Mouse (Mus musculus) lung, postnatal 25 days (tissue): Measurements from ENCODE around the gene Gm5134.

ENCODE experiments used
- DNase-seq: peaks from one replicate; pipeline ENCODE4 v3.0.0; 2022; ENCODE audit warnings: low spot score

Gene Gm5134

GRCm38 (mm10) chr10:75954381-75954811, at the start of gene Gm5134:
TSS of gene Gm5134 (plus strand) at chr10:75954514.
- DNase-seq, result no peak

- DNase-seq, result no peak
Observed at GRCm38 (mm10) chr10:75906882-75907281, 47.4 kb upstream of the Gm5134 start.

GRCm38 (mm10) chr10:75910698-75911097, 43.6 kb upstream of the Gm5134 start:
- no peak for DNase-seq

DNA sequence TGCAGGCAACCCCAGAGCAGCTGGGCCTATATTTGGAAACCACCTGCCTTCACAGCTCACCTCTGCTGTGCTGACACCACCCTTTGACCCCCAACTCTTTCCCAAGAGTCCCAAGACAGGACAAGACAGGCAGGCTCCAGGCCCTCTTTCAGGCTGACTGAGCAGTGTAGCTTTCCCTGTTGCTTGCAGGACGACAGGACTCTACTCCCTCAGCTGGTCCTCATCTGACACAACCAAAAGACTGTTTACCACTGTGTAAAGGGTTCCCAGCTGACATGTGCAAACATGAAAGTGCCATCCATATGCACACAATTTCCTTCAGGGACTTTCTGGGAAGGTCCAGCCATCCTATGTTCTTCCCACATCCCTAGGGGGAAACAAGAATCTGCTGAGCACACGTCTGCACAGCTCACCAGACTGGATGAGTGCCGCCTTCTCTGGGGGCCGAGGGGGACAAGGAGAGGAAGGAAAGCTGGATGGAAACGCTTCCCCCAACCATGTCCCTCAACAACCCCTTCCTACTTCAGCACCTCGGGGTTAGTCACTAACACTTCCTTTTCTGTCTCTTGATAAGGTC, 41.2 kb upstream of the Gm5134 start:
- DNase-seq, result no peak

DNA sequence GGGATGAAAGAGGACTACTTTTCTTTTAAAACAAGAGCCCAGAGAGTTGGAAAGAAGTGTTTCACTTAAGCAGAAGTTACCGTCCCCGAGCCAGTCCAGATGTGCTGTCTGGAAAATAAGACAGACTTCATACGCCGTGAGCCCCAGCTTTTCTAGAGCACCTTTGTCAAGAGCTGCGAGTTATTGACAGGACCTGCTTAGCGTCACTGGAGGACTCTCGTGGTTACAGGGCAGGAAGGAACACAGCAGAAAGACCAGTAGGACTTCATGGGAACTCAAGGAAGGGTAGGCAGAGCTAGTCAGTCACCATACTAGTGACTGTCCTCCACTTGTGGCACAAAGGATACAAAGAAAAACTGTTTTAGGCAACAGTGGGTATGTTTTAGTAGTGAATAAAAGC, 38.8 kb upstream of the Gm5134 start:
- peak; percentile 37 for DNase-seq

GRCm38 (mm10) chr10:75916840-75917239, 37.5 kb upstream of the Gm5134 start:
- no peak for DNase-seq

GRCm38 (mm10) chr10:75919026-75919425, 35.3 kb upstream of the Gm5134 start:
- peak; percentile 59 for DNase-seq

DNA sequence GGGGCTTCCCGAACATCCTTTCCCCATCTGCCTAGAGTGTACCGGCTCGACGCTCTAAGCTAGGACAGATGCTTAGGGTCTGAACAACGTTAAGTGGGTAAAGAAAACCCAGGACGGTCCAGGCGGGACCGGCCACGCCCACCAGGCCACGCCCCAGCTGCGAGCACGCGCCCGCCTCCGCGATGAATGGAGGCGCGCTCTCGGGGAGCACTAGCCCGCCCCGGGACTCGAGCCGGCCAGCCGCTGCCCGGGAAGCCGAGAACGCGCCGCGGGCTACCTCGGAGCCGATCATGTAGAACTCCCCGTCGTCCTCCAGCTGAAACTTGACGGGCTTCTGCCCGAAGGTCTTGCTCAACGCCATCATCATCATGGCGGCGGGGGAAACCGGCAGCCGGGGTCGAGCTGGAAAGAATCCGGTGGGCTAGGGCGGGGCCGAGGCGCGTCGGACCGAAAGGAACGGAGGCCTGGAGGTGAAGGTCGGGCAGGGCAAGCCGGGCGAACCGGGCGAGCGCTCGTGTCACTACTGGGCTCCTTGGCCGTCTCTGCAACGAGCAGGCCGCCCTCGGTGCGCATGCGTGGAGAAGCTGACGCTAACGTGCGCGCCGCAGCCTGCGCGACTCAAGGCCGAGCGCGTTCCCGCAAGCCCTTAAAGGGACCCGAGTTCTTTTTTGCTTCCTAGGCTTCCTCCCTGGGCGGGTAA, 33.1 kb upstream of the Gm5134 start, which contains the start of gene Smarcb1:
TSS of gene Smarcb1 (minus strand) at position 592 of the 700 bp plus-strand sequence.
- DNase-seq, result peak; percentile 95

DNA sequence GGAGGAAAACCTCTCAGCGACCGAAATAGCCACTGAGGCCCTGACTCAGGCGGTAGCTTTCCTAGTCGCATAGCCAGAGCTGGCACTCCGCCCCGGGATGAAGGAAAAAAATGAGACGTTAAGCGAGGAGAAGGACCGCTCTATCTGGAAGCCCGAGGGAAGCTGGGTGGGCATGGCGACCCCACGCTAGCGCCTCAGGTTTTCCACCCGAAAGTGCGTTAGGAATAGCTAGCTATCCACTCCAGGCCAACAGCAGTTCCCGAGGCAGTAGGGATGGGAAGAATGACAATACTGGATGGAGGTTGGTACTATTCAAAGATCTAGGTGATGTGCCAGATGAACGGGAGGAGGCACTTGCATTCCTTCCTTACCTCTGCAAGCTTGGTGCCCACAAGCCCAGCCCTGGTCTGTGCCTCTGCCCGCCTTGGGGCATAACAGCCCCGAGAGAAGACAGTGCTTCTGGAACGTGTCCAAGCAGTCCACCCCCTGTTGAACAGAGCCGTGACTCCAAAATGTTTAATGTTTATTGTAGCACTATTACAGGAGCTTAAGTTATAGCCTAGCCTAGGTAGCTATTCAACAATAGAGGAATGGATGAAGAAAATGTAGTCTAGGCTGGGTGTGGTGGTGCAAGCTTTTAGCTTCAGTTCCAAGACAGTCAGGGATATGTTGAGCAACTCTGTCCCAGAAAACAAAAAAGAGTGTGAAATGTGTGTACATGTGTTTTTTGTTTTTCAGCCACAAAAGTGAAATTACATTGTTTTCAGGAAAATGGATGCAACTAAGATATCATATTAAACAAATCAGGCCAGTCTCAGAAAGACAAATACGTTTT, 32.4 kb upstream of the Gm5134 start:
- no peak for DNase-seq

DNA sequence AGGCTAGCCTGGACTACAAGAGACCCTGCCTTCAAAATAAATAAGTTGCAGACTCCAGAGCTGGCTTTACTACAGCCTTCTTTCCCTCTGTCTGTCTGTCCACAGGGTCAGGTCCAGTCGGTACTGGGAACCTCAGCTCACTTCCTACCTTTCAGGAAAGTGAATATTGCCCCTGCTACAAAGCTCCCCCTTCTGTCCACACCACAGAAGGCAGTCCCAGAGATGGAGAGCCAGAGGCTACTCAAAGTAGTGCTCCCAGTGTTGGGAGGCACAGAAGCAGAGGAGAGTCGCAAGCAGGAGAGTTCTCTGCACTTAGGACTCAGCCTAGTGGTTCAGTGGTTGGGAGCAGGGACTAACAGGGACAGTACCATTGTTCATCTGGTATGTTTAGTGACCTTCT, 30.0 kb upstream of the Gm5134 start:
- no peak for DNase-seq

DNA sequence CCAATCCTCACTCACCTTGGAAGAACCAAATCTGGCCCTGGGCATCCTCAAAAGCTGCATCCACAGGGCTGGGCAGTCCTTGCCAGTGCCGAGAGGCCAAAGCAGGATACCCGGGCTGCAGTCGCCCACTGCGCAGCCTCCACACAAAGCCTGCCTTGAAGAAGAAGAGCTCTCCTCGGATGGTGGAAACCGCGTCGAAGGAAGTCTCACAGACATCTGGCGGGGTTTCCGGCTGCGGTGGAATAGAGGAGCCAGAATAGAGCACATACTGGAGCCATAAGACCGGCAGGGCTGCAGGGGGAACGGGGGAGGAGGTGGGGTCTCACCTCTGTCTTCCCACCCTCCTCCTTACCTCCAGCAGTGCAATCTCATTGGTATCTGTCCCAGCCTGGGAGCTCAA, 27.9 kb upstream of the Gm5134 start:
- no peak for DNase-seq

DNA sequence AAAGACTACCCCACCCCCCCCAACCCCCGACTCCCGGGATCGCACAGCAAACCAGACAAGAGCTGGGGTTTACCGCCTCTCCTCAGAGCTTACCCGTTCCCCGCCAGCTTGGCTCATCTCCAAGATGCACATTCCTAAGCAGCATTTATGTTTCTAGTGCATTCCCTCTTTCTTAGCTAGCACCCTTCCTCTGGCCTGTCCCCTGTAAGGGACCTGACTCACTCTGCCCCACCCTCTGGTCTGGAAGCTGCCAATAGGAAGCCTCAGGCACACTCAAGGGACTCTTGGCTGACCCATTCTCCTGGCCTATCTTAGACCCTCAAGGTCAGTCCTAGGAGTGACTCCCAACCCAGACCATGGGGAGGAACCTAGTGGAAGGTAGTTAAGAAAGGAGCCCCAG, 24.0 kb upstream of the Gm5134 start:
- DNase-seq, result no peak

DNA sequence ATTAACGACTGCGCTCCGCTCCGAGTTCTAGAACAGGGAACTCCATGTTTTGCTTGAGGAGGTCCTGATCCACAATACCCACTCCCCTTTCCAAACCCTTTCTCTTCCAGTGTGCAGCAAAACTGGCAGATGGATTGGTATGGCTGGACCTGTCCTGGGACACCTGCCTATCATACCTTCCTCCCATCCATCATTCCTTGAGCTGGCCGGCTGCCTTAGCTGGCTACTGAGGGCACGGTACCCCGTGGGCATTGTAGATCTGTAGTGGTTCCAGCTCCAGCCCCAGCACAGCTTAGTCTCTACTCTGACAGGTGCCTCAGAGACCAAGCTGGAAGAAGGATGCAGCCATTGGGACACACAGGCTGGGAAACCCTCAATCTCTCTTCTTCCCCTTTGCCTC, 23.0 kb upstream of the Gm5134 start:
- no peak for DNase-seq

DNA sequence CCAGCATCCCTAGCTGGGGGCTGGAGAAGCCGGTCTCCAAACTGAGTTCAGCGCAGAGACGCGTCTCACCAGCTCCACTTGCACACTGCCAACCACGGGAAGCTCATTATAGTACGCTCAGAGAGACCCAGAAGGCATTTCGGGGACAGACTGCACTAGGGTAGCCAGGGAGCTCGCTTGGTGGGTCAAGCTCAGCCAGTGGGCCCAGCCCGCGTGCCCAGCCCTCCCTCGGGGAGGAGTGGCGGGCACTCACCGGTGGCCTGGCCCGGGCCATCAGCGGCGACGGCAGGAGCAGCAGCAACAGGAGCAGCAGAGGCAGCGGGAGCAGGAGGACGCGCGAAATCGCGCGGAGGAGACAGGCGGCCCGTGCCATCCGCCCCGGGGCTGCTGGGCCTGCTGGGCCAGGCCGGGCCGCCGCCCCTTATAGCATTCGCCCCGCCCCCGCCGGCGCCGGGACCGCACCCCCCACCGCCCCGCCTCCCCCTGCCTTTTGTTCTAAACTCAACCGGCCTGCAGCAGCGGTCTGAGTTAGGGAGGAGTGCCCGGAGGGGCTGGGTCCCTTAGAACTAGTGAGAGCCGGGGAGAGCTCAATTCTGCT, 22.1 kb upstream of the Gm5134 start:
- no peak for DNase-seq

GRCm38 (mm10) chr10:75932891-75933290, 21.4 kb upstream of the Gm5134 start, which contains the start of gene Chchd10:
TSS of gene Chchd10 (plus strand) at chr10:75933130.
- no peak for DNase-seq

DNA sequence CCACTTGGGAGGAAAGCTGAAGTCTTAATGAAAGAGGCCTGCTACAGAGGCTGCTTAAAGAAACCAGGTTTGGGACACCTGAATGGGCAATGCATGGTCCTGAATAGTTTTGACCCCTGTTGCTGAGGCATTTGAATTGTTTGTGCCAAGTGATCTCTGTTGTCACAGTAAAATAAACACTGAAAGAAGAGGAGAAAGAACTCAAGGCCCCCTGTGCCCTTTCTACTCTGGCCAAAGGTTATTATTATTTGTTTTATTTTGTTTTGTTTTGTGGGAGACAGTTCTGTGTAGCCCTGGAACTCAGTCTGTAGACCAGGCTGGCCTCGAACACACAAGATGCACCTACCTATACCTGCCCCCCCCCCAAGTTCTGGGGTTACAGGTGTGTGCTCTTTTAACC, 19.3 kb upstream of the Gm5134 start:
- no peak for DNase-seq

GRCm38 (mm10) chr10:75935680-75936541, 18.4 kb upstream of the Gm5134 start, which contains the start of gene Mmp11:
TSS of gene Mmp11 (minus strand) at chr10:75936496.
- peak; percentile 73 for DNase-seq

- DNase-seq, result no peak
Observed at GRCm38 (mm10) chr10:75936909-75937667, 17.2 kb upstream of the Gm5134 start.

- DNase-seq, result no peak
Observed at GRCm38 (mm10) chr10:75937851-75938643, 16.3 kb upstream of the Gm5134 start.
